Mouse (Mus musculus) small intestine, adult 2 months (tissue): ENCODE results near the gene Cp. TPM values are rescaled to one million over a fixed set of nuclear protein-coding genes. Genes with fewer than 3 reads are reported as not detected.
A peak's percentile ranks its signal among the peaks of the same experiment; 100 is the strongest.

Experiments
- H3K27ac ChIP-seq: fragments of 200-500 bp; 2 replicates; pipeline ENCODE4 v1.5.1; 2012; ENCODE audit warnings: low read depth, low read length, control low read depth, inconsistent platforms; ENCODE audit not compliant: insufficient read depth
- H3K27me3 ChIP-seq: fragments of 200-500 bp; 2 replicates; pipeline ENCODE4 v1.6.1; 2012; ENCODE audit warnings: mild to moderate bottlenecking, moderate library complexity, low read length, inconsistent platforms; ENCODE audit not compliant: control insufficient read depth, insufficient read depth
- H3K36me3 ChIP-seq: fragments of 200-500 bp; 2 replicates; pipeline ENCODE4 v1.6.1; 2012; ENCODE audit warnings: mild to moderate bottlenecking, low read length, control low read depth, inconsistent platforms; ENCODE audit not compliant: control insufficient read depth, insufficient read depth
- H3K4me1 ChIP-seq: fragments of 200-500 bp; 2 replicates; pipeline ENCODE4 v1.6.1; 2012; ENCODE audit warnings: low read length, inconsistent platforms, mixed read lengths; ENCODE audit not compliant: control insufficient read depth, insufficient read depth, insufficient read length
- H3K4me3 ChIP-seq: fragments of 200-500 bp; 2 replicates; pipeline ENCODE4 v1.5.1; 2012; ENCODE audit warnings: low read depth, mild to moderate bottlenecking, control low read depth, inconsistent platforms, low read length, moderate library complexity
- CTCF ChIP-seq: fragments of 200-500 bp; IDR thresholded peaks from 2 replicates; pipeline ENCODE4 v1.5.1; 2012; ENCODE audit warnings: low read depth, mild to moderate bottlenecking, control low read depth, inconsistent platforms, low read length, moderate library complexity, mixed read lengths; ENCODE audit not compliant: insufficient replicate concordance, insufficient read length; ENCODE audit errors: extremely low read depth
- POLR2A ChIP-seq: fragments of 200-500 bp; IDR thresholded peaks from 2 replicates; pipeline ENCODE4 v1.6.1; 2012; ENCODE audit warnings: low read depth, mild to moderate bottlenecking, control low read depth, inconsistent platforms, low read length, moderate library complexity
- WGBS: fragments of 180-500 bp; shearing (Covaris S2); methylation state at CpG from one replicate; pipeline ENCODE4 v1.1.7; 2018; 5-methylcytosine and 5-hydroxymethylcytosine counted together
- polyA plus RNA-seq: library from polyadenylated mRNA; depleted of rRNA; stranded (reverse); fragments of >200 nt; gene quantifications from 2 replicates; pipeline ENCODE4 v1.2.3, GENCODE M21; 2012

Gene Cp
- polyA plus RNA-seq, 1 experiment = 1.0 TPM

DNA sequence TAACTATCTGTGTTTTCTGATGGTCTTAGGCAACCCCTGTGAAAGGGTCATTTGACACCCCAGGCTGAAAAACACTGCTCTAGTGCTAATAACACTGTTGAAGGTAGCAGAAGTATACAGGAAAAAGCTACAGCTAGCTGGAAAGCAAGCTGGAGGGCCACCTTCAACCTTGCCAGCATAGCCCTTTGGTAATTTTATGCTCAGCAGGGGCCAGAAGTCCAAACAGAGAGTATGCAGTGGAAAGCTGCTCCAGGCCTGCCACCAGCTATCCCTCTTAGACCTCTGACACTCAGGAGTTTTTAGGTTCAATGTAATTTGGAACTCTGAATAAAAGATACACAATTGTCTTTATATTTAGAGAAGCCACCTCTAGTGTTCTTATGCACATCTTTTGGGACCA lies 26.0 kb downstream of the Cp start:
- Histone ChIP-seq H3K36me3 (no peaks in the 10 kb centered on the region), H3K27me3 (no peaks in the 10 kb centered on the region), H3K4me3 (no peak overlapping the region), H3K27ac (no peak overlapping the region), H3K4me1 (no peaks in the 10 kb centered on the region)
- TF ChIP-seq POLR2A = no peak
- TF ChIP-seq CTCF = no peak

GRCm38 (mm10) chr3:19986123-19986522 lies 29.3 kb downstream of the Cp start:
- 65% methylated on average over 3 of the region's 3 CpGs for WGBS
- Histone ChIP-seq H3K4me3 (no peak overlapping the region), H3K36me3 (no peaks in the 10 kb centered on the region), H3K4me1 (no peaks in the 10 kb centered on the region), H3K27me3 (no peaks in the 10 kb centered on the region), H3K27ac (no peak overlapping the region)
- TF ChIP-seq POLR2A = no peak

DNA sequence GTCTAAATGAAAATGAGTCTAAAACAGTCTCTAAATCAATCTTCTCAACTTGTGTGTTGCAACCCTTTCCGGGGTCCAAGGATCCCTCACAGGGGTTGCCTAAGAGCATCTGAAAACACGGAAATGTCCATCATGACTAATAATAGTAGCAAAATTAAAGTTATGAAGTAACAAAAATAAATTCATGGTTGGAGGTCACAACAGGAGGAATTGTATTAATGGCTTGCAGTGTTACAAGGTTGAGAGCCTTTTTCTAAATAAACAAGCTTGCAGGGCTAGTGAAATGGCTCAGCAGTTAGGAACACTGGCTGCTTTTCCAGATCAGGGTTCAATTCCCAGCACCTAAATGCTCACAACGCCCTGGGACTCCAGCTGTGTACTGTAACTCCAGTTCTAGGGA lies 33.2 kb downstream of the Cp start:
- Histone ChIP-seq H3K4me3 (no peak overlapping the region), H3K4me1 (no peaks in the 10 kb centered on the region), H3K27me3 (no peaks in the 10 kb centered on the region), H3K36me3 (no peaks in the 10 kb centered on the region), H3K27ac (no peak overlapping the region)
- WGBS = 78% methylated on average over 3 of the region's 3 CpGs
- no peak for TF ChIP-seq POLR2A

- TF ChIP-seq CTCF = no peak
- TF ChIP-seq POLR2A = no peak
- Histone ChIP-seq H3K4me1 (no peaks in the 10 kb centered on the region), H3K4me3 (no peak overlapping the region), H3K27me3 (no peaks in the 10 kb centered on the region), H3K36me3 (peaks cover 9% of the 10 kb centered on the region), H3K27ac (no peak overlapping the region)
- 95% methylated on average over 4 of the region's 4 CpGs for WGBS
These were observed 35.5 kb downstream of the Cp start for GRCm38 (mm10) chr3:19992388-19992787.

DNA sequence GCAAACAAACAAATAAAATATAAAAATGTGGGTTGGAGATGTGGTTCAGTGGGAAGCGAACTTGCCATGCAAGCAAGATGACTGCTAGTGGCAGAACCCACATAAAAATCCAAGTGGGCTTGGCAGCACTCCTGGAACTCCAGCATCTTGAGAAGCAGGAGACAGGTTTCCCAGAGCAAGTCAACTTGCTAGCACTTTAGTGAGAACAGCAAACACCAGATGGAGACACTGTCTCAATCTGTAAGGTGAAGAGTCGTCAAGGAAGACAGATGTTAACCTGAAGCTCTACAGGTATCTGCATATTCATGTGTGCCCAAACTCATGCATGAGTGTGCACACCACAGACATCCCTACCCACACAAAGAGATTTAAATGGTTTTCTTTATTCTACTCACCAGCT lies 42.7 kb downstream of the Cp start:
- no peak overlapping the region for H3K4me3 ChIP-seq
- no peak overlapping the region for H3K27ac ChIP-seq
- H3K36me3 ChIP-seq = peaks cover 26% of the 10 kb centered on the region
- WGBS = 89% methylated on average over 2 of the region's 2 CpGs
- no peaks in the 10 kb centered on the region for H3K27me3 ChIP-seq
- TF ChIP-seq POLR2A (no peak), CTCF (no peak)
- no peaks in the 10 kb centered on the region for H3K4me1 ChIP-seq

DNA sequence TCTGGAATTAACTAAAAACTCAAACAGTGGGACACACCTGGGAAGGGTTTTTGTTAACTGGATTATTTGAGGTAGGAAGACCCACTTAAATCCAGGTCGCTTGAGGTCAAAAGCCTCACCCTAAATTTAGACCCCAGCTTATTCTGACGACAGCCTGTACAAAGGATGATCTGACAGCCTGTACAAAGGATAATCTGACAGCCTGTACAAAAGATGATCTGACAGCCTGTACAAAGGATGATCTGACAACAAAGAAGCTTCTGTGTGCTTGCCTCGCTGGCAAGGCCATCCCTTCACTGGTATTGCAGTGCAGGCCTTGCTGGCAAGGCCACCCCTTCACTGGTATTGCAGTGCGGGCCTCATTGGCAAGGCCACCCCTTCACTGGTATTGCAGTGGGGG lies 44.0 kb downstream of the Cp start:
- Histone ChIP-seq H3K36me3 (peaks cover 23% of the 10 kb centered on the region), H3K4me1 (no peaks in the 10 kb centered on the region), H3K27ac (no peak overlapping the region), H3K4me3 (no peak overlapping the region), H3K27me3 (no peaks in the 10 kb centered on the region)
- TF ChIP-seq CTCF (no peak), POLR2A (no peak)
- 92% methylated on average over 4 of the region's 4 CpGs for WGBS

- Histone ChIP-seq H3K36me3 (peaks cover 20% of the 10 kb centered on the region), H3K27me3 (no peaks in the 10 kb centered on the region), H3K4me3 (no peak overlapping the region), H3K27ac (no peak overlapping the region), H3K4me1 (no peaks in the 10 kb centered on the region)
- WGBS = 77% methylated on average over 5 of the region's 5 CpGs
- TF ChIP-seq CTCF (peak; percentile 19; the same call in 1 of the 2 replicates), POLR2A (no peak)
These were observed 45.9 kb downstream of the Cp start for GRCm38 (mm10) chr3:20002786-20003185.

GRCm38 (mm10) chr3:20004422-20004821 lies 47.6 kb downstream of the Cp start:
- TF ChIP-seq POLR2A = no peak
- no peak for TF ChIP-seq CTCF
- Histone ChIP-seq H3K36me3 (peaks cover 21% of the 10 kb centered on the region), H3K27ac (no peak overlapping the region), H3K4me3 (no peak overlapping the region), H3K27me3 (no peaks in the 10 kb centered on the region), H3K4me1 (no peaks in the 10 kb centered on the region)
- WGBS = 78% methylated on average over 8 of the region's 8 CpGs
